Comparison of ENCODE assay signal across 7 mouse cellular contexts in the genomic region with DNA sequence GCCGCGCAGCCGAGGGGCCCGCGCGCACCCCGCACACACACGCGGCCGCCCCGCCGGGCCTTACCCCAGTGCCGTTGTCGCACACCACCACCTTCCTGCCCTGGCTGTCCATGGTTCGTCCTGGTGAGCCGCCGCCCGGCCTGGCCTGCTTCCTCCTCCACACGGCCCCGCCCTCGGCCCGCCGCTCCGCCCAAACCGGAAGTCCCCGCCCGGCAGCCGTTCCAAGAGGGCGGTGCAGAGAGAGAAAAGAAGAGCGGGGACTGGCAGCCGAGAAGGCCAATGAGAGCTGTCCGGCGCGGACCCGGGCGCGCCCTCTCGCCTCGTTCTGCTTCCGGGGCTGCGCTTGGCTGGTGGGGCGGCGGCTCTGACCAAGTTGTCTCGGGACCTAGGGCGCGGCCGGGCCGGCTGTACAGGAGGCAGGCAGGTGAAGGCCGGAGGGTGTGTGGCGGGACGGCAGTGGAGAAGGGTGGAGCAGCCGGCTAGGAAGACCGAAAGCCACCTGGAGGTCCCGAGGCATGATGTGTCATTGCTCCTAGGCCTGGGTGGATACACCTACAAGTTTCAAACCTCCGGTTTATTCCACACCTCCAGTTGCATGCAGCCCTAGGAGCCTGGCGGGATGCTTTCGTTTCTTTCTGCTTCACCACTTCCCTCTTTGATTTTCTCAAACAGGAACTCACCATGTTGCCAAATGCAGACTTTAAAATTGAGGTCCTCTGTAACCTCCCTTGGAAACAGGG. TPM values are rescaled to one million over a fixed set of nuclear protein-coding genes. Genes with fewer than 3 reads are reported as not detected.
DNase-seq lines count a peak whose midpoint lies in the region; ATAC-seq lines count a peak whose summit lies in the region.

A gene (minus strand): TSS at position 173 of the 740 bp plus-strand sequence.

- peak within 1 kb of the TSS; percentile 94 for H3K27ac ChIP-seq in intestine, embryonic 15.5 days
- peak within 1 kb of the TSS; percentile 91 for H3K27ac ChIP-seq in midbrain, embryonic 10.5 days (replicated peaks)

- peak within 1 kb of the TSS; percentile 91 for H3K4me3 ChIP-seq in intestine, embryonic 15.5 days (replicated peaks)
- peak within 1 kb of the TSS; percentile 91 for H3K4me3 ChIP-seq in midbrain, embryonic 10.5 days

- no peaks in the 10 kb centered on the region for H3K36me3 ChIP-seq in intestine, embryonic 15.5 days
- peaks cover 24% of the 10 kb centered on the region for H3K36me3 ChIP-seq in midbrain, embryonic 10.5 days

- peak; percentile 98 for DNase-seq in adrenal gland, adult 2 months
- DNase-seq in embryo, embryonic 11.5 days (ENCODE audit: low read depth, low spot score), result peak; percentile 93
- peak; percentile 97 to 98 for DNase-seq in gastrocnemius, postnatal 36 days
- peak; percentile 96 to 97 for DNase-seq in left cerebral cortex, postnatal 25 days (ENCODE audit: low spot score in 2 of 2)
- DNase-seq in midbrain, embryonic 10.5 days (ENCODE audit: low spot score), result peak; percentile 98
- DNase-seq in right cerebral cortex, postnatal 4 days, result peak; percentile 96

- peak; percentile 98 for ATAC-seq in intestine, embryonic 15.5 days

- 0 out of 2 replicates have a peak, but pooled peaks cover 4% of the 10 kb centered on the region for H3K4me1 ChIP-seq in intestine, embryonic 15.5 days (replicated peaks)
- H3K4me1 ChIP-seq in midbrain, embryonic 10.5 days, result peaks cover 16% of the 10 kb centered on the region

- intact Hi-C loops in gastrocnemius, postnatal 36 days (cut with DNase I), result loop anchor here (5.0 kb wide), 1 partner anchor 629 kb away; a partner anchor contains a TSS
- intact Hi-C loops in left cerebral cortex, postnatal 25 days (cut with DNase I), result loop anchor here (2.0 kb wide), 1 partner anchor 88 kb away; a partner anchor contains a TSS

- H3K27me3 ChIP-seq in intestine, embryonic 15.5 days (replicated peaks), result no peaks in the 10 kb centered on the region
- no peaks in the 10 kb centered on the region for H3K27me3 ChIP-seq in midbrain, embryonic 10.5 days (ENCODE audit: low read depth, poor library complexity, severe bottlenecking)

- under 1% methylated on average over 55 of the region's 57 CpGs for WGBS in intestine, embryonic 15.5 days
- under 1% methylated on average over 43 of the region's 57 CpGs for WGBS in midbrain, embryonic 10.5 days

- H3K9me3 ChIP-seq in intestine, embryonic 15.5 days, result no peaks in the 10 kb centered on the region
- no peaks in the 10 kb centered on the region for H3K9me3 ChIP-seq in midbrain, embryonic 10.5 days (replicated peaks)

- peak within 1 kb of the TSS; percentile 66 for H3K4me2 ChIP-seq in intestine, embryonic 15.5 days (replicated peaks)

- H3K9ac ChIP-seq in intestine, embryonic 15.5 days, result peak within 1 kb of the TSS; percentile 89

RNA-seq across cellular contexts. Expression of the gene that starts here (rescaled TPM):
- total RNA-seq in adrenal gland, adult 2 months (2021), result 100 to 1,000 TPM; 109 to 140 TPM
- polyA plus RNA-seq in adrenal gland, adult 2 months (2012; rRNA removed), result 4.4 and 5.0 TPM in 2 replicates
- 10 to 100 TPM; 31.1 to 34.0 TPM for total RNA-seq in gastrocnemius, postnatal 36 days (2021)
- 114 and 135 TPM in 2 replicates for polyA plus RNA-seq in intestine, embryonic 15.5 days (2015; fragmentation: Nextera tagmentation; extraction: Ambion mirVana)
- 100 to 1,000 TPM; 270 to 288 TPM for total RNA-seq in left cerebral cortex, postnatal 25 days (2021)
- 112 and 130 TPM in 2 replicates for polyA plus RNA-seq in midbrain, embryonic 10.5 days (2016; fragmentation: Nextera tagmentation; extraction: Ambion mirVana)

Comparison
In these comparisons a context has a peak if more than half of its experiments do, and no peak if none do; other contexts are left out.
1. Peak in every context shown above with its lines: DNase-seq, ATAC-seq, H3K4me3 ChIP-seq and H3K27ac ChIP-seq.
2. RNA of the gene that starts here (polyA plus RNA-seq): 114 to 135 TPM in intestine, embryonic 15.5 days and 112 to 130 TPM in midbrain, embryonic 10.5 days; 4.4 to 5.0 TPM in adrenal gland, adult 2 months; every median in the first group is over 10 times any median in the second.